Mouse (Mus musculus) CH12.LX (cell line): ENCODE measurements around the gene Map3k20.

Experiments
- POLR2A ChIP-seq: IDR thresholded peaks from 2 replicates; pipeline ENCODE4 v1.6.1; 2011; ENCODE audit warnings: low read depth, mild to moderate bottlenecking, improper control_type of control experiment, low read length
- POLR2AphosphoS2 ChIP-seq: IDR thresholded peaks from 2 replicates; pipeline ENCODE4 v1.6.1; 2011; ENCODE audit warnings: low read depth, low read length, improper control_type of control experiment
- TBP ChIP-seq: conservative IDR thresholded peaks from 2 replicates; pipeline ENCODE4 v1.6.1; 2011; ENCODE audit warnings: low read depth, low read length, improper control_type of control experiment

DNA sequence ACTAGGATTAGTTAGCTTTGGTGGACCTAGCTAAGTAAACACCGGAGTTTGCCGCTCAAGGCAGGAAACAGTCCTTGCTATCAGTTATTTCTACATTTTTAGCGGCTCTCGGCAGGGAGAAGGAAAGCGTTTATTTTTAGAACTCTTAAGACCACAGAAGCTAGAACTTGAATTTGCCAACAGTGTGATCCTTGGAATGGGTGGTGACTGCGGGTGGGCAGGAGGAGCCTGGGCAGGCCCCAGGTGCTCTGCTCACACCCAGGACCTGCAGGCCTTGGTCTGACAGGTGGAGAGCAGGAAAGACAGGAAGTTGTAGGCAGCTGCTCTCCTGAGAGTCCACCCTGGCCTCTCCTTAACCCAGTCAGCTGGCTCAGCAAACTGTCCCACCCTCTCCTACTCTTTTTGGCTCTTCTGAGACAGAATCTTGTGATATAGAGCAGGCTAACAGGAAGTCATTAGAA is 83.7 kb downstream of the Map3k20 start:
- TF ChIP-seq POLR2AphosphoS2 (no peak), POLR2A (no peak), TBP (no peak)
